Mouse (Mus musculus) c-Kit-positive CD71-negative TER-119-negative erythroid progenitor cells, embryonic 14.5 days (primary cell): ENCODE measurements around the gene Crkl.

Experiments
- DNase-seq: peaks from one replicate; pipeline ENCODE4 v3.0.0-alpha.2; 2013; ENCODE audit warnings: low read depth

The Crkl gene

DNA sequence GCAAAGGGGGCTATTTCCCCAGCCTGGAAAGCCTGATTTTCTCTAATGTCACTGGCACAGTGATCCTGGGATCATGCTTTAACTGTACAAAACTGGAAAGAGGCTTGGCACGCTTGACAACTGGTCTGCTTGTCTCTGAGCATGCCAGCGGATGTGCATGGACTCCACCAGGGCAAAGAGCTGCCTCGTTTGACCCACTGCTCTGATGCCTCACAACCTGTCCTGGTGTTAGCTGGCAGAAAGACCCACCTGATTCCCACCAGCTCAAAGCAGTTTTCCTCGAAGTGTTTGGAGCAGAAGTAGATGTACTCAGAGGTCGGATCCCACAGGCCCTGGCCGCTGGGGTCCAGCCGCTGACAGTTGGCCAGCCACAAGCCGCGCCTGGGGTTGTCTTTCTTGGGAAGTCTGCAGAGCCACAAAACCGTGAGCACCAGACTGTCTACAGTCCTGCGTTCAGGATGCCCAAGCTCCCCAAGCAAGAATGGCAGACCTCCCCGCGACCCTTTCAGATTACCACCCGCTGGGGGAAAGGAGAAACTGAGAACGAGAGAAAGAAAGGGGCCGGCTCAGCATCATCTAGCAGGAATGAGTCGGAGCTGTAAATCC is 78.3 kb downstream of the Crkl start:
- no peak for DNase-seq

DNA sequence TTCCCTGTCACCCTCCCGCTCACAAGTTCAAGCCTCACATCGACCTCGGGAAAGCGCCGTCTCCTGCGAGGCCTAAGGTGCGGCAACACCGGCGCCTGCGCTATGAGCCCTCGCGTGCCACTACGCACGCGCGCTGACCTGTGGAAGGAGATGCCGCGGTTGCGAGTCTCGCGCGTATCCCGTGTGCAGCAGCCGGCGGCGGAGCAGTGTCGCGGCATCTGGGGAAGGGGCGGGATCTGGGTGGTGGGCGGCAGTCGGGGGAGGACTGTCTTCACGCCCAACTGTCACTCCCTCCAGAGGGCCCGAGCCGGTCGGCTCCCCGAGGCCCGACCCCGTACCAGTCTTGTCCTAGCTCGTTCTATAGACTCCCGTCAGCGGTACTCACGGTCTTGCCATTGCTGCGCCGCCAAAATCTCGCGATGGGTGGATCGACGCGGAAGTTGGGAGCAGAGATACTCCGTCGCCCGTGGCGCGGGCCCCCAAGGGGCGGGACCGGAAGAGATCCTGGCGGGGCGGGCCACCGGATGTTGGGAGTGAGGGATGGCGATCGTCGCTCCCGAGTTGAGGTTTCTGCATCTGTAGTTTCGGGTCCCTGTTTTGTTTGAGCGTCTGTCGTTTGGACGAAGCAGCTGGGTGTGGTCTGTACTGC is 79.0 kb downstream of the Crkl start, which contains the start of gene Thap7:
Gene Thap7, minus strand, starts transcription at position 497 of the 649 bp plus-strand sequence.
- DNase-seq: peak; percentile 95

DNA sequence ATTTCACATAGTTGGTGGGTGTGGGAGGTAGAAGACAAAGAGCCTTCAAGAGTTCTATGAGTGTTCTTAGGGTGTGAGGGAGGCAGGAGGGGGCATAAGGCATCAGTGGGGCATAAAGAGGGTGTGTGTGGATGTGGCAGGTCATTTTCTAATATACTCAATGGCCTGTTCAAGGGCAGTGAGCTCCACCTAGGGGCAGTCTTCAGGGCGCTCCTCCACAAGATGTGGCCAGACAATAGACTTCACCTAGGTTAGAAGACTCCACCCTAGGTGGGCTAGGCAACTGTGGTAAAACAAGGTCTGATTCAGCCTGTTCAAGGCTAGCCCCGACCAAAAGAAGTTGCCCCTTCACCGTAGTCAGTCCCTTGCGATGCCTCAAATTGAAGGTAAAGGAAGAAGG is 80.5 kb downstream of the Crkl start:
- DNase-seq: no peak

DNA sequence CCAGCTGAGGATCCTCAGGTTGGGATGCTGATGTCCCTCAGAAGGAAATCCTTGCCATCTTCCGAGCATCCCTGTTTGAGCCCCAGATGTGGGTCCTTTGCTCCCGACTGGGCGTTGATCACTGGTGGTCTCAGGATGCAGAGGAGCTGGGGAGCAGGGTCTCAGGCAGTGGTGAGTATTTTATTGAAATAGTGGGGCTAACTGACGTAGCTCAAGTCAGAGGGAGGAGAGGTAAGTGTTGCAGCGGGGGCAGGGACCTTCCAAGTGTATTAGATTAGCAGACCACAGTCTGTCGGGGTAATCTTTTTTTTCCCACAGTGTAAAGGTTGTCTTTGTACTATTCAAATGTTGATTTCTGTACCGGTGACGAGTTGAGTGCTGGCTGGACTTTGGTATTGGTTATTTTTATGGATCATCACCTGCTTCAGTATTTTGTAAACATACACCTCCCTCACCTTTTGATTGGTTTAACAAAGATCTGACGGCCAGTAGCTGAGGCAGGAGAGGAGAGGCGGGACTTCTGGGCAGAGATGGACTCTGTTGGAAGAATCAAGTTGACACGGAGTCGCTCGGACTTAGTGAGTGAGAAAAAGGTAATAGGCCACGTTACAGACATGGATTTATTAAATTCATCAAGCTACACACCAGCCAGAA is 81.0 kb downstream of the Crkl start:
- DNase-seq: no peak

DNA sequence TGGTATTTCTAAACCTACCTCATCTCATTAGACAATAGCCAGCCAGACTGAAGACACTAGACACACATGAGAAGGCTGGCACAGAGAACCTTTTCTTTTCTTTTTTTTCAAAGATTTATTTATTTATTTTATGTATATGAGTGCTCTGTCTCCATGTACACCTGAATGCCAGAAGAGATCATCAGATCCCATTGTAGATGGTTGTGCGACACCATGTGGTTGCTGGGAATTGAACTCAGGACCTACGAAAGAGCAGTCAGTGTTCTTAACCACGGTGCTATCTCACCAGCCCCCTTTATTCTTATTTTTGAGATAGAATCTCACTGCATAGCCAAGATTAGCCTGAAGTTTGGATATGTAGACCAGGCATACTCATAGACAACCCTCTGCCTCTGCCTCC is 84.8 kb downstream of the Crkl start:
- DNase-seq: no peak
